Mouse (Mus musculus): ENCODE measurements around the gene Gtsf1. TPM values are rescaled to one million over a fixed set of nuclear protein-coding genes. Genes with fewer than 3 reads are reported as not detected.

Gene Gtsf1
- polyA plus RNA-seq, 1 experiment = 0.33 TPM

- Histone ChIP-seq H3ac (ENCODE audit: control insufficient read depth, insufficient read length, low read depth) (no peak overlapping the region), H3K36me3 (ENCODE audit: control insufficient read depth, insufficient read depth) (peaks cover 98% of the 10 kb centered on the region), H3K79me3 (ENCODE audit: low read depth) (peaks cover 19% of the 10 kb centered on the region), H3K79me2 (ENCODE audit: control insufficient read depth, insufficient read depth) (peaks cover 47% of the 10 kb centered on the region), H3K27me3 (ENCODE audit: control insufficient read depth, insufficient read depth, insufficient read length) (no peaks in the 10 kb centered on the region), H3K4me3 (ENCODE audit: insufficient read depth, poor library complexity, severe bottlenecking) (peak overlapping the region; percentile 2)
- TF ChIP-seq FOSL1 (IDR thresholded peaks at IDR 0.05; ENCODE audit: insufficient read depth, low read length, poor library complexity, severe bottlenecking) = no peak
- TF ChIP-seq CEBPB (IDR thresholded peaks at IDR 0.05; ENCODE audit: low read depth) = no peak
- no peak for TF ChIP-seq MYOG (IDR thresholded peaks at IDR 0.05; ENCODE audit: control insufficient read depth, extremely low read depth, insufficient read length)
- no peak for TF ChIP-seq CTCF (IDR thresholded peaks at IDR 0.05; ENCODE audit: control insufficient read depth, insufficient read depth, insufficient read length)
- no peak for TF ChIP-seq MYOD1 (IDR thresholded peaks at IDR 0.05; ENCODE audit: control insufficient read depth, insufficient read length, low read depth)
- TF ChIP-seq USF1 (IDR thresholded peaks at IDR 0.05; ENCODE audit: low read depth) = no peak
- no peak for TF ChIP-seq MAX (IDR thresholded peaks at IDR 0.05)
Observed at GRCm38 (mm10) chr15:103353511-103354256, 76.6 kb downstream of the Gtsf1 start.

GRCm38 (mm10) chr15:103352856-103353255, 77.4 kb downstream of the Gtsf1 start:
- Histone ChIP-seq H3K79me2 (ENCODE audit: control insufficient read depth, insufficient read depth) (peaks cover 38% of the 10 kb centered on the region), H3K4me3 (ENCODE audit: insufficient read depth, poor library complexity, severe bottlenecking) (no peak overlapping the region), H3K27me3 (ENCODE audit: control insufficient read depth, insufficient read depth, insufficient read length) (no peaks in the 10 kb centered on the region), H3K79me3 (ENCODE audit: low read depth) (peaks cover 12% of the 10 kb centered on the region), H3K36me3 (ENCODE audit: control insufficient read depth, insufficient read depth) (peaks cover 100% of the 10 kb centered on the region), H3ac (ENCODE audit: control insufficient read depth, insufficient read length, low read depth) (no peak overlapping the region)
- TF ChIP-seq CTCF (IDR thresholded peaks at IDR 0.05; ENCODE audit: control insufficient read depth, insufficient read depth, insufficient read length) = peak; percentile 82
- TF ChIP-seq MYOD1 (IDR thresholded peaks at IDR 0.05; ENCODE audit: control insufficient read depth, insufficient read length, low read depth) = no peak
- no peak for TF ChIP-seq FOSL1 (IDR thresholded peaks at IDR 0.05; ENCODE audit: insufficient read depth, low read length, poor library complexity, severe bottlenecking)
- TF ChIP-seq MAX (IDR thresholded peaks at IDR 0.05) = peak; percentile 32
- TF ChIP-seq USF1 (IDR thresholded peaks at IDR 0.05; ENCODE audit: low read depth) = no peak
- no peak for TF ChIP-seq MYOG (IDR thresholded peaks at IDR 0.05; ENCODE audit: control insufficient read depth, extremely low read depth, insufficient read length)
- TF ChIP-seq CEBPB (IDR thresholded peaks at IDR 0.05; ENCODE audit: low read depth) = peak; percentile 79

Other genes with a start within 250 kb of the Gtsf1 start
- 52.3 TPM for gene Cbx5, start 190.7 kb downstream of the Gtsf1 start, polyA plus RNA-seq (2012; fragmentation: generic; extraction: Trizol)
- 625 TPM for gene Hnrnpa1, start 190.0 kb downstream of the Gtsf1 start, polyA plus RNA-seq (2012; fragmentation: generic; extraction: Trizol)
- 0.25 TPM for gene Nfe2, start 172.1 kb downstream of the Gtsf1 start, polyA plus RNA-seq (2012; fragmentation: generic; extraction: Trizol)
- gene Copz1, start 157.8 kb downstream of the Gtsf1 start, polyA plus RNA-seq (2012; fragmentation: generic; extraction: Trizol) = 191 TPM
- gene Gpr84, start 119.9 kb downstream of the Gtsf1 start, polyA plus RNA-seq (2012; fragmentation: generic; extraction: Trizol) = not detected
- gene Zfp385a, start 90.4 kb downstream of the Gtsf1 start, polyA plus RNA-seq (2012; fragmentation: generic; extraction: Trizol) = 21.2 TPM
- gene Itga5, start 63.7 kb downstream of the Gtsf1 start, polyA plus RNA-seq (2012; fragmentation: generic; extraction: Trizol) = 104 TPM
- not detected for gene Gtsf2, start 18.0 kb upstream of the Gtsf1 start, polyA plus RNA-seq (2012; fragmentation: generic; extraction: Trizol)
- gene Nckap1l, start 23.3 kb upstream of the Gtsf1 start, polyA plus RNA-seq (2012; fragmentation: generic; extraction: Trizol) = 1.0 TPM
- 1.6 TPM for gene Pde1b, start 72.6 kb upstream of the Gtsf1 start, polyA plus RNA-seq (2012; fragmentation: generic; extraction: Trizol)
- 0.02 TPM for gene Ppp1r1a, start 107.5 kb upstream of the Gtsf1 start, polyA plus RNA-seq (2012; fragmentation: generic; extraction: Trizol)
- gene Glycam1, start 134.6 kb upstream of the Gtsf1 start, polyA plus RNA-seq (2012; fragmentation: generic; extraction: Trizol) = not detected